Mouse (Mus musculus) brain, embryonic 14.5 days (tissue): Measurements from ENCODE around the gene Nubpl.

ENCODE experiments used
- CTCF ChIP-seq: fragments of 200-500 bp; IDR thresholded peaks from 2 replicates; pipeline ENCODE4 v1.5.1; 2012; ENCODE audit warnings: inconsistent platforms, mild to moderate bottlenecking, moderate library complexity, borderline replicate concordance; ENCODE audit not compliant: insufficient read depth, insufficient read length; ENCODE audit errors: extremely low read depth
- POLR2A ChIP-seq: fragments of 200-500 bp; IDR thresholded peaks from 2 replicates; pipeline ENCODE4 v1.6.1; 2012; ENCODE audit warnings: mild to moderate bottlenecking, inconsistent platforms, borderline replicate concordance; ENCODE audit not compliant: poor library complexity, insufficient read depth, insufficient read length, severe bottlenecking; ENCODE audit errors: extremely low read depth

GRCm38 (mm10) chr12:52097049-52097649, 388 bp upstream of the Nubpl start:
- no peak for TF ChIP-seq CTCF
- no peak for TF ChIP-seq POLR2A
